ENCODE assay signal across 8 mouse cellular contexts in the genomic region with DNA sequence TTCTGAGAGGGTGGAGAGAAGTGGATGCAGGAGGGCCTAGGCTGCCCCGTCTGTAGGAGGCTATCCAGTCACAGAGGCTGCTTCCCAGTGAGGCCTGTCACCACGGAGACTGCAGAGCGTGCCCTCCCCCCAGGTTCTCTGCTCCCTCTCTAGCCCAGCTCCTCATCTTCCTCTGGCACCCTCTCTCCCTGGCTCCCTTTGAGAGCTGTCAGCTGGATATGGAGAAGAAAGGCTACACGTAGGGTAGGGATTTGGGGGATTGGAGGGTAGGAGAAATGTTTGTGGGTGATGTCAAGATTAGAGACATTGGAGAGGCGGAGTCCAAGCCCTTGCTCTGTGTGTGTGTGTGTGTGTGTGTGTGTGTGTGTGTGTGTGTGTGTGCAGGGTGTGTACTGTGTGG. TPM values are rescaled to one million over a fixed set of nuclear protein-coding genes. Genes with fewer than 3 reads are reported as not detected.
DNase-seq lines count a peak whose midpoint lies in the region; ATAC-seq and TF ChIP-seq lines count a peak whose summit lies in the region.

No protein-coding gene starts in this region.

- peak overlapping the region; percentile 99; the same call in 1 of the 2 replicates for H3K4me2 ChIP-seq in kidney, embryonic 14.5 days (replicated peaks; ENCODE audit: low read depth, low read length)
- peak overlapping the region; percentile 12; the same call in 1 of the 2 replicates for H3K4me2 ChIP-seq in forebrain, embryonic 11.5 days (ENCODE audit: low read depth, low read length, severe bottlenecking)
- peak overlapping the region; percentile 98 for H3K4me2 ChIP-seq in limb, embryonic 12.5 days

- peak overlapping the region; percentile 18; the same call in 1 of the 2 replicates for H3K9ac ChIP-seq in kidney, embryonic 14.5 days (ENCODE audit: low read depth, low read length)
- H3K9ac ChIP-seq in forebrain, embryonic 11.5 days (ENCODE audit: low read length) = no peak overlapping the region
- no peak overlapping the region for H3K9ac ChIP-seq in limb, embryonic 12.5 days (replicated peaks)

- WGBS in kidney, embryonic 14.5 days = 46% methylated on average over 5 of the region's 5 CpGs
- WGBS in forebrain, embryonic 11.5 days = 35% methylated on average over 5 of the region's 5 CpGs
- 43% methylated on average over 5 of the region's 5 CpGs for WGBS in limb, embryonic 12.5 days

- H3K27me3 ChIP-seq in kidney, embryonic 14.5 days (ENCODE audit: control insufficient read depth, insufficient read depth, low read length) = no peaks in the 10 kb centered on the region
- H3K27me3 ChIP-seq in E14TG2a.4 (ENCODE audit: insufficient read depth, low read length) = peaks cover 66% of the 10 kb centered on the region
- no peaks in the 10 kb centered on the region for H3K27me3 ChIP-seq in forebrain, embryonic 11.5 days (ENCODE audit: control insufficient read depth, insufficient read depth, low read length)
- H3K27me3 ChIP-seq in limb, embryonic 12.5 days = no peaks in the 10 kb centered on the region; the same call in 1 of the 2 replicates

- peaks cover 75% of the 10 kb centered on the region for H3K4me1 ChIP-seq in kidney, embryonic 14.5 days (ENCODE audit: control insufficient read depth, insufficient read depth, low read length)
- H3K4me1 ChIP-seq in E14TG2a.4 (replicated peaks; ENCODE audit: low read depth, low read length) = peaks cover 75% of the 10 kb centered on the region
- H3K4me1 ChIP-seq in forebrain, embryonic 11.5 days (replicated peaks; ENCODE audit: control insufficient read depth, insufficient read depth, low read length) = peaks cover 57% of the 10 kb centered on the region
- H3K4me1 ChIP-seq in limb, embryonic 12.5 days (replicated peaks) = peaks cover 78% of the 10 kb centered on the region

- no peak overlapping the region for H3K4me3 ChIP-seq in kidney, embryonic 14.5 days (ENCODE audit: low read length)
- H3K4me3 ChIP-seq in E14TG2a.4 (replicated peaks; ENCODE audit: low read length) = 0 out of 2 replicates have a peak overlapping the region, but pooled peaks have one; percentile 74
- no peak overlapping the region for H3K4me3 ChIP-seq in forebrain, embryonic 11.5 days (ENCODE audit: low read depth, low read length)
- H3K4me3 ChIP-seq in limb, embryonic 12.5 days (replicated peaks) = peak overlapping the region; percentile 85; the same call in 1 of the 2 replicates

- H3K36me3 ChIP-seq in kidney, embryonic 14.5 days (ENCODE audit: control insufficient read depth, insufficient read depth, low read length) = peaks cover 2% of the 10 kb centered on the region; the same call in 1 of the 2 replicates
- peaks cover 2% of the 10 kb centered on the region; the same call in 1 of the 2 replicates for H3K36me3 ChIP-seq in E14TG2a.4 (ENCODE audit: insufficient read depth, low read length)
- H3K36me3 ChIP-seq in forebrain, embryonic 11.5 days (ENCODE audit: control insufficient read depth, insufficient read depth, low read length) = peaks cover 2% of the 10 kb centered on the region; the same call in 1 of the 2 replicates
- peaks cover 6% of the 10 kb centered on the region for H3K36me3 ChIP-seq in limb, embryonic 12.5 days

- DNase-seq in kidney, adult 9 months = no peak
- no peak for DNase-seq in forebrain, embryonic 11.5 days (ENCODE audit: low spot score)
- no peak for DNase-seq in gastrocnemius, postnatal 25 days
- no peak for DNase-seq in urinary bladder, adult 2 months (ENCODE audit: low spot score)

- no peak; the same call in 1 of the 2 replicates for ATAC-seq in kidney, embryonic 14.5 days (ENCODE audit: low FRiP score, low TSS enrichment)
- ATAC-seq in forebrain, embryonic 11.5 days (replicated peaks; ENCODE audit: low FRiP score) = no peak
- ATAC-seq in limb, embryonic 12.5 days (ENCODE audit: insufficient number of reproducible peaks, insufficient read depth, low FRiP score, low TSS enrichment, low read depth) = no peak
- ATAC-seq in megakaryocyte-erythroid progenitor cell, adult 5-6 weeks (replicated peaks; ENCODE audit: low FRiP score, low TSS enrichment, poor library complexity, severe bottlenecking) = no peak

- TF ChIP-seq CTCF in E14TG2a.4 (conservative IDR thresholded peaks at IDR 0.05; ENCODE audit: low read length) = no peak

- no peaks in the 10 kb centered on the region for H3K9me3 ChIP-seq in kidney, embryonic 14.5 days (ENCODE audit: control insufficient read depth, low read length)
- no peaks in the 10 kb centered on the region for H3K9me3 ChIP-seq in E14TG2a.4 (ENCODE audit: low read length)
- no peaks in the 10 kb centered on the region for H3K9me3 ChIP-seq in forebrain, embryonic 11.5 days (ENCODE audit: control insufficient read depth, low read length)
- no peaks in the 10 kb centered on the region for H3K9me3 ChIP-seq in limb, embryonic 12.5 days

- H3K27ac ChIP-seq in kidney, embryonic 14.5 days (ENCODE audit: low read depth, low read length) = peak overlapping the region; percentile 14; the same call in 1 of the 2 replicates
- peak overlapping the region; percentile 4; the same call in 1 of the 2 replicates for H3K27ac ChIP-seq in forebrain, embryonic 11.5 days (ENCODE audit: low read depth, low read length)
- H3K27ac ChIP-seq in limb, embryonic 12.5 days = peak overlapping the region; percentile 81; the same call in 1 of the 2 replicates

RNA-seq across cellular contexts. Expression of a gene that starts 8.8 kb away (rescaled TPM):
- 2.6 and 3.5 TPM in 2 replicates for polyA plus RNA-seq in kidney, embryonic 14.5 days (2014; fragmentation: Nextera tagmentation; extraction: Ambion mirVana)
- 3.2 and 4.2 TPM in 2 replicates for polyA plus RNA-seq in forebrain, embryonic 11.5 days (2014; fragmentation: Nextera tagmentation; extraction: Ambion mirVana)
- polyA plus RNA-seq in limb, embryonic 12.5 days (2016; fragmentation: Nextera tagmentation; extraction: Ambion mirVana) = 3.4 and 4.0 TPM in 2 replicates
- 1 to 10 TPM; 2.7 to 4.7 TPM for total RNA-seq in gastrocnemius, postnatal 25 days (2021)
- 18.2 and 33.6 TPM in 2 replicates for total RNA-seq in megakaryocyte-erythroid progenitor cell, adult 5-6 weeks (2014; fragmentation: Nextera tagmentation)
- 7.7 and 9.1 TPM in 2 replicates for total RNA-seq in megakaryocyte-erythroid progenitor cell, adult 5-6 weeks (2017)
- 22.1 and 32.4 TPM in 2 replicates for polyA plus RNA-seq in urinary bladder, adult 2 months (2012; rRNA removed)

RNA-seq across cellular contexts. Expression of a gene that starts 10.5 kb away (rescaled TPM):
- polyA plus RNA-seq in kidney, embryonic 14.5 days (2014; fragmentation: Nextera tagmentation; extraction: Ambion mirVana) = 164 and 182 TPM in 2 replicates
- polyA plus RNA-seq in forebrain, embryonic 11.5 days (2014; fragmentation: Nextera tagmentation; extraction: Ambion mirVana) = 141 and 154 TPM in 2 replicates
- polyA plus RNA-seq in limb, embryonic 12.5 days (2016; fragmentation: Nextera tagmentation; extraction: Ambion mirVana) = 173 and 188 TPM in 2 replicates
- total RNA-seq in gastrocnemius, postnatal 25 days (2021) = 10 to 100 TPM; 83.7 to 87.0 TPM
- 154 and 184 TPM in 2 replicates for total RNA-seq in megakaryocyte-erythroid progenitor cell, adult 5-6 weeks (2014; fragmentation: Nextera tagmentation)
- 55.2 and 93.0 TPM in 2 replicates for total RNA-seq in megakaryocyte-erythroid progenitor cell, adult 5-6 weeks (2017)
- polyA plus RNA-seq in urinary bladder, adult 2 months (2012; rRNA removed) = 122 and 145 TPM in 2 replicates

RNA-seq across cellular contexts. Expression of a gene that starts 17.0 kb away (rescaled TPM):
- 6.0 TPM in 2 replicates for polyA plus RNA-seq in kidney, embryonic 14.5 days (2014; fragmentation: Nextera tagmentation; extraction: Ambion mirVana)
- 4.5 and 4.9 TPM in 2 replicates for polyA plus RNA-seq in forebrain, embryonic 11.5 days (2014; fragmentation: Nextera tagmentation; extraction: Ambion mirVana)
- polyA plus RNA-seq in limb, embryonic 12.5 days (2016; fragmentation: Nextera tagmentation; extraction: Ambion mirVana) = 10.7 and 12.5 TPM in 2 replicates
- total RNA-seq in gastrocnemius, postnatal 25 days (2021) = 1 to 10 TPM; 5.1 to 5.9 TPM
- 8.2 and 11.6 TPM in 2 replicates for total RNA-seq in megakaryocyte-erythroid progenitor cell, adult 5-6 weeks (2014; fragmentation: Nextera tagmentation)
- total RNA-seq in megakaryocyte-erythroid progenitor cell, adult 5-6 weeks (2017) = 2.2 and 2.8 TPM in 2 replicates
- polyA plus RNA-seq in urinary bladder, adult 2 months (2012; rRNA removed) = 51.2 and 65.3 TPM in 2 replicates

RNA-seq across cellular contexts. Expression of a gene that starts 23.1 kb away (rescaled TPM):
- 6.3 and 12.8 TPM in 2 replicates for polyA plus RNA-seq in kidney, embryonic 14.5 days (2014; fragmentation: Nextera tagmentation; extraction: Ambion mirVana)
- 13.7 and 13.9 TPM in 2 replicates for polyA plus RNA-seq in forebrain, embryonic 11.5 days (2014; fragmentation: Nextera tagmentation; extraction: Ambion mirVana)
- polyA plus RNA-seq in limb, embryonic 12.5 days (2016; fragmentation: Nextera tagmentation; extraction: Ambion mirVana) = 15.8 and 17.8 TPM in 2 replicates
- total RNA-seq in gastrocnemius, postnatal 25 days (2021) = under 1 TPM; 0.43 to 0.92 TPM
- total RNA-seq in megakaryocyte-erythroid progenitor cell, adult 5-6 weeks (2014; fragmentation: Nextera tagmentation) = 5.5 and 14.6 TPM in 2 replicates
- 18.3 and 22.0 TPM in 2 replicates for total RNA-seq in megakaryocyte-erythroid progenitor cell, adult 5-6 weeks (2017)
- 8.4 and 9.4 TPM in 2 replicates for polyA plus RNA-seq in urinary bladder, adult 2 months (2012; rRNA removed)

RNA-seq across cellular contexts. Expression of a gene that starts 33.0 kb away (rescaled TPM):
- polyA plus RNA-seq in kidney, embryonic 14.5 days (2014; fragmentation: Nextera tagmentation; extraction: Ambion mirVana) = 6.9 and 11.2 TPM in 2 replicates
- polyA plus RNA-seq in forebrain, embryonic 11.5 days (2014; fragmentation: Nextera tagmentation; extraction: Ambion mirVana) = 11.1 and 11.3 TPM in 2 replicates
- 9.5 and 10.5 TPM in 2 replicates for polyA plus RNA-seq in limb, embryonic 12.5 days (2016; fragmentation: Nextera tagmentation; extraction: Ambion mirVana)
- under 1 TPM; 0.31 to 0.56 TPM for total RNA-seq in gastrocnemius, postnatal 25 days (2021)
- 15.6 and 19.6 TPM in 2 replicates for total RNA-seq in megakaryocyte-erythroid progenitor cell, adult 5-6 weeks (2014; fragmentation: Nextera tagmentation)
- 9.1 and 9.7 TPM in 2 replicates for total RNA-seq in megakaryocyte-erythroid progenitor cell, adult 5-6 weeks (2017)
- 1.7 and 1.8 TPM in 2 replicates for polyA plus RNA-seq in urinary bladder, adult 2 months (2012; rRNA removed)

Comparison
In these comparisons a context has a peak if more than half of its experiments do, and no peak if none do; other contexts are left out.
1. H3K27ac ChIP-seq: peak in every context shown above with its lines; median percentile 81 in limb, embryonic 12.5 days; 14 in kidney, embryonic 14.5 days; 4 in forebrain, embryonic 11.5 days.
2. H3K4me2 ChIP-seq: peak in every context shown above with its lines; median percentile 99 in kidney, embryonic 14.5 days; 98 in limb, embryonic 12.5 days; 12 in forebrain, embryonic 11.5 days.
3. H3K4me3 ChIP-seq: peak in E14TG2a.4 (single experiment) and limb, embryonic 12.5 days (single experiment); none in kidney, embryonic 14.5 days (single experiment) and forebrain, embryonic 11.5 days (single experiment).